Mouse (Mus musculus) hindbrain, postnatal 0 days (tissue): Measurements from ENCODE around the gene Pde3a. TPM values are rescaled to one million over a fixed set of nuclear protein-coding genes. Genes with fewer than 3 reads are reported as not detected.

ENCODE experiments used
- ATAC-seq: fragments of 200-750 bp; cut with Nextera tagmentation; 2 replicates; pipeline ENCODE4 v1.8.0; 2017; ENCODE audit warnings: mild to moderate bottlenecking, moderate TSS enrichment, moderate library complexity
- DNase-seq: peaks from one replicate; pipeline ENCODE4 v3.0.0-alpha.2; 2015; ENCODE audit warnings: low spot score
- H3K27ac ChIP-seq: fragments of 300-500 bp; sonication (generic); 2 replicates; pipeline ENCODE4 v1.5.1; 2014; ENCODE audit warnings: mild to moderate bottlenecking
- H3K27me3 ChIP-seq: fragments of 300-500 bp; sonication (generic); 2 replicates; pipeline ENCODE4 v1.6.1; 2014; ENCODE audit warnings: low read length, mixed read lengths; ENCODE audit not compliant: insufficient read depth
- H3K36me3 ChIP-seq: fragments of 300-500 bp; sonication (generic); 2 replicates; pipeline ENCODE4 v1.6.1; 2014; ENCODE audit warnings: low read length, mixed read lengths; ENCODE audit not compliant: insufficient read depth
- H3K4me1 ChIP-seq: fragments of 300-500 bp; sonication (generic); 2 replicates; pipeline ENCODE4 v1.6.1; 2014; ENCODE audit warnings: antibody characterized with exemption, low read length, mixed read lengths; ENCODE audit not compliant: insufficient read depth
- H3K4me2 ChIP-seq: fragments of 300-500 bp; sonication (generic); 2 replicates; pipeline ENCODE4 v1.6.1; 2014; ENCODE audit warnings: low read depth, mild to moderate bottlenecking, low read length, moderate library complexity, mixed read lengths
- H3K4me3 ChIP-seq: fragments of 300-500 bp; sonication (generic); 2 replicates; pipeline ENCODE4 v1.5.1; 2014; ENCODE audit warnings: low read length
- H3K9ac ChIP-seq: fragments of 300-500 bp; sonication (generic); replicated peaks from 2 replicates; pipeline ENCODE4 v1.6.1; 2014; ENCODE audit warnings: mild to moderate bottlenecking, low read length, moderate library complexity, mixed read lengths
- H3K9me3 ChIP-seq: fragments of 300-500 bp; sonication (generic); 2 replicates; pipeline ENCODE4 v1.6.1; 2016; ENCODE audit warnings: low read length, mixed read lengths
- CTCF ChIP-seq: IDR thresholded peaks from 2 replicates; pipeline ENCODE4 v1.5.1; 2016; ENCODE audit warnings: antibody characterized with exemption, control low read depth, low read depth
- WGBS: fragments of 180-500 bp; shearing (Covaris S2); extraction: QIAGEN DNeasy Blood & Tissue Kit; methylation state at CpG from one replicate; pipeline ENCODE4 v1.1.7; 2014; 5-methylcytosine and 5-hydroxymethylcytosine counted together
- polyA plus RNA-seq: library from polyadenylated mRNA; unstranded; fragments of >200 nt; fragmentation: Nextera tagmentation; extraction: Ambion mirVana; gene quantifications from 2 replicates; pipeline ENCODE4 v1.2.1, GENCODE M21; 2015
- total RNA-seq: library from RNA; depleted of rRNA; stranded (reverse); fragments of >200 nt; gene quantifications from 2 replicates; pipeline ENCODE4 v1.2.3, GENCODE M21; 2014

Gene Pde3a
- total and polyA plus RNA-seq, 2 experiments from 2014 or later, result 2.1 to 12.5 TPM

DNA sequence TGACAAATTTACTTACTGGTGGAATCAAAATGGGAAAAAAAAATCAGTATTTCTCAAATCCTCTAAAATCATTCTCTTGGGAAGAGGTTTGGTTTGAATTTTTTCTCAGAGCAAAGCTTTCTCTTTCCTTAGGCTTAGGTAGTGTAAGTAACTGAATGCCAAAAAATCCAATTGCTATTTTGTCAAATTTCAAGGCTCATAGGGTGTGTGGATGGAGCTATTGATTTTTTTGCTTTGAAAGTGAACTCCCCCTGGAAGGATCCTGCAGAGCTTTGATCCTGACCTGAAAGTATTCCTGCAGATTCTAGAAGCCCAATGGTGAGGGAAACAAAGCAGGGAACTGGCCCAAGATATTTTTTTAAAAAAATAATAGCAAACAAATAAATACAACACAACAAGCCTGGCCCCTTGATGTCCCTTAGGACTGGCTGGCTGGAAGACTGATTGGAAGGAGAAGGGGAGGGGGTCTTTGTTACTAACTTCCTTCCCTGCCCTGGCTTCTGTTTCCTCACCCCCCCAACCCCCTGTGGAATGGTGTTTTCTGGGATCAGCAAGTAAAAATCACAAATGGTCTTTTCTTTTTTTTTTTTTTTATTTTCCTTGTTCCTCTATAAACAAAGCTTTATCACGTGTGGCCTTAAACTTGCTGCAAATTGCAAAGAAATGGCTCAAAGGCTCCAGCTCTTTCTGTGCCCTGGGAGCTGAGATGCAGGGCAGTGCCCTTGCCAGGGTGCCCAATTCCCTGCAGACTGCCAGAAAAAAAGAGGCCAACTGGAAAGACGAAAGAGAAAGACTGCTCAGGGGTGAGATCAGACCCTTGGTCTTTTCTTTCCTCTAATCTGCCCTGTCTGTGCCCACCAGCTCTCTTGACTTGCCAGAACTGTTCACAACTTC, 274.9 kb downstream of the Pde3a start, which contains the start of gene Slco1c1:
Slco1c1 (plus strand) TSS at position 622 of the 894 bp plus-strand sequence.
- no peaks in the 10 kb centered on the region for H3K36me3 ChIP-seq
- H3K27me3 ChIP-seq, result no peaks in the 10 kb centered on the region
- no peaks in the 10 kb centered on the region for H3K4me1 ChIP-seq
- H3K9ac ChIP-seq, result no peak within 1 kb of the TSS
- WGBS, result 35% methylated on average over 2 of the region's 2 CpGs
- DNase-seq (peak; percentile 16), ATAC-seq (no peak)
- no peak within 1 kb of the TSS for H3K4me3 ChIP-seq
- no peak within 1 kb of the TSS for H3K27ac ChIP-seq
- TF ChIP-seq CTCF, result no peak
- no peak within 1 kb of the TSS for H3K4me2 ChIP-seq
- H3K9me3 ChIP-seq, result no peaks in the 10 kb centered on the region

DNA sequence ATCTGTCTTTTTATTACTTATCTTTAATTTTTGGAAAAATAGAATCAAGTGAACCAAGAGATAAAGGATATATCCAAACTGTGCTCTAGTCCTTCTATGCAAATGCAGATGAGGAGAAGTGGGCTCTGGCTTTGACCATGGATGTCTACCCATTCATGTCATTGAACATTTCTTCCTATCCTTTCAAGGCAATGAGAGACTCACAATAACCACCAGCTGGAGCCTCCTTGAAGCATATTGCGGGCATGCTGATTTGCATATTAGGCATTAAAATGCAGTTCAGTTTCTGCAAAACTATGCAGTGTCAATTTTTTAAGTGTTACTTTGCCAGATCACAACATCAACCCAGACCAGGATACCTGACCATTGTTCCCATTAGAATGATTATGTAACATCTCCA, 276.7 kb downstream of the Pde3a start:
- H3K4me1 ChIP-seq, result no peaks in the 10 kb centered on the region
- no peaks in the 10 kb centered on the region for H3K9me3 ChIP-seq
- H3K9ac ChIP-seq, result no peak overlapping the region
- DNase-seq (no peak), ATAC-seq (no peak)
- H3K4me2 ChIP-seq, result no peak overlapping the region
- H3K27ac ChIP-seq, result no peak overlapping the region
- TF ChIP-seq CTCF, result no peak
- WGBS, result 47% methylated on average over 1 of the region's 1 CpGs
- no peaks in the 10 kb centered on the region for H3K27me3 ChIP-seq
- no peak overlapping the region for H3K4me3 ChIP-seq
- H3K36me3 ChIP-seq, result no peaks in the 10 kb centered on the region

DNA sequence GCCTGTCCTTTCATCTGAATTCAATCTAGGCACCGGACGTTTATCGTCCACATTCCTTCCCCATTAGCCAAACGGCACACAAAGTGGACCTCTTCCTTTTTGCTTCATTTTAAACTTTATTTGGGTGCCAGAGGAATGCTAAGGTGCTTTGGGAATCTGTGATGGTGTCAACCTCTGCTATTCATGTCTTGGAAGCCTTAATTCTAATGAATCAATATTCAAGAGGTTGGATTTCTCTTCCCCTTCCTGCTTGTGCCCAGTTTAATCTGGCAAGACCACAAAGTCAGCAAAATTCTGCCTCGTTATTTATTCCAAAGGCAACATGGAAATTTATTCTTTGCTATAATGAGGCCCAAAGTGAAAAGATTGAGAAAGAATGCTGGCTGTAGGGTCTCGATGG, 281.8 kb downstream of the Pde3a start:
- Histone ChIP-seq H3K4me2 (no peak overlapping the region), H3K9me3 (no peaks in the 10 kb centered on the region), H3K36me3 (no peaks in the 10 kb centered on the region), H3K27ac (no peak overlapping the region), H3K4me3 (no peak overlapping the region), H3K4me1 (no peaks in the 10 kb centered on the region), H3K9ac (no peak overlapping the region), H3K27me3 (no peaks in the 10 kb centered on the region)
- DNase-seq (no peak), ATAC-seq (no peak)
- TF ChIP-seq CTCF, result no peak
- 65% methylated on average over 6 of the region's 6 CpGs for WGBS

DNA sequence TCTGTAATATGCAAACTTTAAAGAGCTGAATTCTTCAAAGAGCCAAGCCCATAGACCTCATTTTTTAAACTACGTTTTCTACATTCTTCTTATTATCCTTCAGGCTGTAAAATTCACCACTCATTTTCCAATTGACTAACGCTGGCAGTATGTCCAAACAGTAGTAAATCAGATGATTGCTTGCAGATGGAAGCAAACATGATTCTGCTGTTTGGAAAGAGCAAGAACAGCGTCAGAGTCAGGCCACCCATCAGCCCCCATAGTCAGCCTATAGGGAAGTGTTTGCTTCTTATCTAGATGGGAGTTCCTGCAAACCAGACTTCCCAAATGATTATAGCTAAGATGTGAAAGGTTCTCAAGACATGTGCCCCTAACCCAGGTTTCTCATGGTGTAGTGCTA, 288.2 kb downstream of the Pde3a start:
- Histone ChIP-seq H3K36me3 (no peaks in the 10 kb centered on the region), H3K9ac (no peak overlapping the region), H3K9me3 (no peaks in the 10 kb centered on the region), H3K27me3 (no peaks in the 10 kb centered on the region), H3K4me3 (no peak overlapping the region), H3K4me2 (no peak overlapping the region), H3K27ac (no peak overlapping the region), H3K4me1 (no peaks in the 10 kb centered on the region)
- DNase-seq (no peak), ATAC-seq (no peak)
- TF ChIP-seq CTCF, result no peak
- 72% methylated on average over 3 of the region's 3 CpGs for WGBS

DNA sequence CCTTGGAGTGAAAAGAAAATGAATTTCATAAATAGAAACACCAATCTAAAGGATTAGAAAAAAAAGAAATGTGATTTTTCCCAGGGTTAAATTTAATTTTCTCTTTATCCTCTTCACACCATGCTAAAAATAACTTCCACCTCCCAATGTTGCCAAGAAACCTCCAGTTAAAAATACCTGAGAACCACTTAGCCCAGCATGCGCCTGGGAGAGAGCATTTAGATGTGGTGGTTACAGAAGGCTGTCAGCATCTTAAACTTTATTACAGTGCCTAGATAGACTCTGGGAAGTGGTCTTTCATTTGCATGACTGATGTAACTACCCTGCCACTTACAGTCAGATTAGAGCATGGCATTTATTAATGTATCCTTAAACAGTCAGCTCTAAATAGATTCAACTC, 292.1 kb downstream of the Pde3a start:
- ATAC-seq (no peak), DNase-seq (peak; percentile 1)
- Histone ChIP-seq H3K27ac (no peak overlapping the region), H3K4me1 (no peaks in the 10 kb centered on the region), H3K9me3 (no peaks in the 10 kb centered on the region), H3K4me3 (no peak overlapping the region), H3K4me2 (no peak overlapping the region), H3K36me3 (no peaks in the 10 kb centered on the region), H3K9ac (no peak overlapping the region), H3K27me3 (no peaks in the 10 kb centered on the region)
- WGBS, result 69% methylated on average over 1 of the region's 1 CpGs
- TF ChIP-seq CTCF, result no peak

DNA sequence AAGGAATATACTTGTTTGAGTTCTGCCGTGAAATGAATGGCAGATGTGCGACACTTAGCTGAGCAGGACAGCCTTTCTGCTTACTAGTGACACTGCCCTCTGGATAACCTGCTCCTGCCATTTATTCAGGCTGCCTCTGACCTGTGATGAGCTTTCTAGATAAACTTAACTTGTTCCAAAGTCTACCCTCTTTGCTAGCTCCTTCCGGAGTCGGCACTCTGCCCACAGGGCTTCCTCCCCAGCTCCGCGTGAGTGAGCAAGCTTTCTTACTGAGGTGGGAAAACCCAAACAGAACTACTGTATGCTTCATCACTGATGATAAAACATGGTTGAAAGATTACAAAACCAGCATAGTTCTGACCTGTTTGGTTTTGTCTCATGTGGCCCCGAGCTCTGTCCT, 294.3 kb downstream of the Pde3a start:
- Histone ChIP-seq H3K4me3 (no peak overlapping the region), H3K27me3 (no peaks in the 10 kb centered on the region), H3K4me2 (no peak overlapping the region), H3K4me1 (no peaks in the 10 kb centered on the region), H3K9ac (no peak overlapping the region), H3K9me3 (no peaks in the 10 kb centered on the region), H3K27ac (no peak overlapping the region), H3K36me3 (no peaks in the 10 kb centered on the region)
- no peak for DNase-seq
- TF ChIP-seq CTCF, result no peak
- no peak for ATAC-seq
- 83% methylated on average over 7 of the region's 7 CpGs for WGBS
